20 mouse cellular contexts compared by ENCODE assay signal in the genomic region with DNA sequence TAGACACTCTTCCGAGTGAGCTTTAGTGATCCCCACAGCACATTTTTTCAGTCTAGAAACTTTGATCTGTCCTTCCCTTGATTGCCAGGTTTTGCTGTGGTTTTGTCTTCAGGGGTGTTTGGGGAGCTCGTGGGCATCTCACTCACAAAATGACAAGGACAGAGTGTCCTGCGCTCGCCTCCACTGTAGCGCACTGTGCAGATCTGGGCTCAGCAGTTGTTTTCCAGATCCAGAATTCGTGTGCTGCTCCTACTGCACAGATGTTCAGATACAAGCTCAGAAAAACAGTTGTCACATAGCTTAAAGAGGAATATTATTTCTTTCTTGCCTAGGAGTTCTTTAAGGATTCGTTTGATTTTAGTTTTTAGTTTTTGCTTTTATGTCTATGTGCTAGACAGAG.
DNase-seq lines count a peak whose midpoint lies in the region; ATAC-seq lines count a peak whose summit lies in the region.
"Had no signal": no experiment of that assay in that cellular context is flagged by ENCODE, and none has a peak within 500 bp of the region (broad histone marks: within the 10 kb centered on the region; RNA-seq: fewer than 3 reads in every experiment).

No protein-coding gene starts in this region.

- no peak for DNase-seq in frontal cortex, postnatal 25 days (ENCODE audit: low spot score in 2 of 2)
- peak; percentile 37 to 46 for DNase-seq in left cerebral cortex, adult 18-20 months (ENCODE audit: low spot score in 2 of 2)
- no peak for DNase-seq in left cerebral cortex, postnatal 4 days
- peak; percentile 61 for DNase-seq in right cerebral cortex, adult 18-20 months
- no peak for DNase-seq in right cerebral cortex, postnatal 4 days
- DNase-seq: adrenal gland, adult 8-10 months; adrenal gland, postnatal 25 days; cerebellum, adult 18-20 months; cerebellum, adult 9-10 months; cerebellum, postnatal 14 days; forebrain, postnatal 0 days; gastrocnemius, postnatal 25 days; heart, adult 18-20 months; heart, postnatal 14 days; heart, postnatal 4 days had no signal

- ATAC-seq in frontal cortex, adult (ENCODE audit: low TSS enrichment), result peak; percentile 74
- ATAC-seq in erythroid progenitor cell, adult 5-6 weeks (replicated peaks; ENCODE audit: low FRiP score, poor library complexity, severe bottlenecking), result no peak
- ATAC-seq: activated CD4-positive, CD25-positive, alpha-beta regulatory T cell, adult 4 months; forebrain, embryonic 14.5 days; forebrain, postnatal 0 days; hindbrain, postnatal 0 days had no signal

- intact Hi-C loops in left cerebral cortex, postnatal 4 days (cut with DNase I), result no loop called here

Comparison
In these comparisons a context has a peak if more than half of its experiments do, and no peak if none do; other contexts are left out.
1. DNase-seq: peak in left cerebral cortex, adult 18-20 months (2 of 2) and right cerebral cortex, adult 18-20 months (single experiment); none in frontal cortex, postnatal 25 days (0 of 2), left cerebral cortex, postnatal 4 days (single experiment) and right cerebral cortex, postnatal 4 days (single experiment).